ENCODE assay signal across 12 mouse cellular contexts in the genomic region with DNA sequence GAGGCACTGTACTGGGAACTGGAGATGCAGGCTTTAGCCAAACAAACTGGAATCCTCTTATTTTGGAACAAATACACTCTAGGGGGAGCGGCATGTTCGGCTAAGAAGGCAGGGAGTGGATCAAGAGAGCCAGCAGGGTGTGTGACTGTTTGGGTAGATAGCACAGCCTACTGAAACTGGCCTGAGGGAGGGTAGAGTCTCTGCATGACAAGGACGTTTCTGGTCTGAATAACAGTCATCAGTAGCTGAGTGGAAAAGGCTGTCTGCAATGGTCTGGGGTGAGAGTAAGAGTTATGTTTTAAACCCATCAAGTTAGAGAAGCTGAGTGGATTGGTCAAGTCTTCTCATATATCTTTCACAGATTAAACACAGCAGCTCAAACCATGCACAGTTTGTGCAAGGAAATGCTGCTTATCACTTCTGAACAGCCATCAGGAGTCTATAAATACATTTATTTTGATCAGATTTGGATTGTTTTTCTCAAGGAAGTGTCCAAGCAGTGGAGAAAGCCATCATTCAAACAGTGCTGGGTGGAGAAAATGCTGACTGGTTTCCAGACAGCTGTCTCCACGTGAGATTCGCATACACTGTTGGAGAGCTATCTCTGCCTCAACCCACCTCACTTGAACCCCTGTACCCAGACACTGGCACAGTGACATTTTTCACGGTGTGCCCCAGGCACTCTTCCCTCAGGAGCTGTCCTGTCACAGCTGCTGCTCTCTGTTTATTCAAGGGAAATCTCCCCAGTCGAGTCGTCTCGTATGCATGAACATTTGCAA. TPM values are rescaled to one million over a fixed set of nuclear protein-coding genes. Genes with fewer than 3 reads are reported as not detected.
DNase-seq lines count a peak whose midpoint lies in the region; ATAC-seq lines count a peak whose summit lies in the region.
"Had no signal": no experiment of that assay in that cellular context is flagged by ENCODE, and none has a peak within 500 bp of the region (broad histone marks: within the 10 kb centered on the region; RNA-seq: fewer than 3 reads in every experiment).

No protein-coding gene starts in this region.

- no peak for DNase-seq in heart, adult 11 months
- DNase-seq in spleen, adult 12 weeks (ENCODE audit: low spot score): no peak
- no peak for DNase-seq in thymus, postnatal 10 days (ENCODE audit: low spot score in 2 of 2)
- DNase-seq: lung, postnatal 4 days; right cerebral cortex, postnatal 4 days had no signal

- peak overlapping the region; percentile 55 for H3K27ac ChIP-seq in heart, embryonic 15.5 days
- H3K27ac ChIP-seq in intestine, embryonic 16.5 days (ENCODE audit: low read length): peak overlapping the region; percentile 52; the same call in 1 of the 2 replicates
- H3K27ac ChIP-seq in neural tube, embryonic 15.5 days (replicated peaks): no peak overlapping the region
- H3K27ac ChIP-seq: left cerebral cortex, adult 2 months had no signal

- no peak; the same call in 1 of the 2 replicates for ATAC-seq in heart, embryonic 15.5 days (replicated peaks; ENCODE audit: insufficient number of reproducible peaks, insufficient read depth, low FRiP score, low read depth)
- no peak for ATAC-seq in megakaryocyte, adult 5-6 weeks (ENCODE audit: poor library complexity, severe bottlenecking)
- ATAC-seq in intestine, embryonic 16.5 days: peak; percentile 45; the same call in 1 of the 2 replicates
- 0 out of 2 replicates have a peak, but pooled peaks have one; percentile 28 for ATAC-seq in neural tube, embryonic 15.5 days (ENCODE audit: low FRiP score)
- ATAC-seq: forebrain, embryonic 16.5 days had no signal

- H3K36me3 ChIP-seq in heart, embryonic 15.5 days: no peaks in the 10 kb centered on the region
- peaks cover 20% of the 10 kb centered on the region for H3K36me3 ChIP-seq in megakaryocyte, embryonic 14.5 days (replicated peaks; ENCODE audit: low read length)
- H3K36me3 ChIP-seq in intestine, embryonic 16.5 days (ENCODE audit: control insufficient read depth, insufficient read depth, low read length): no peaks in the 10 kb centered on the region
- H3K36me3 ChIP-seq in neural tube, embryonic 15.5 days: no peaks in the 10 kb centered on the region

- WGBS in heart, embryonic 15.5 days: 18% methylated on average over 9 of the region's 9 CpGs
- WGBS in intestine, embryonic 16.5 days: 26% methylated on average over 9 of the region's 9 CpGs
- 30% methylated on average over 9 of the region's 9 CpGs for WGBS in neural tube, embryonic 15.5 days

- no peak overlapping the region for H3K9ac ChIP-seq in heart, embryonic 15.5 days
- H3K9ac ChIP-seq in intestine, embryonic 16.5 days (ENCODE audit: low read depth, low read length): no peak overlapping the region
- H3K9ac ChIP-seq in neural tube, embryonic 15.5 days (replicated peaks): no peak overlapping the region

- no peak overlapping the region for H3K4me2 ChIP-seq in heart, embryonic 15.5 days
- H3K4me2 ChIP-seq in intestine, embryonic 16.5 days (ENCODE audit: low read depth, low read length): no peak overlapping the region
- no peak overlapping the region for H3K4me2 ChIP-seq in neural tube, embryonic 15.5 days

- H3K4me1 ChIP-seq in heart, embryonic 15.5 days (replicated peaks): peaks cover 32% of the 10 kb centered on the region
- H3K4me1 ChIP-seq in megakaryocyte, embryonic 14.5 days: peaks cover 81% of the 10 kb centered on the region
- peaks cover 9% of the 10 kb centered on the region for H3K4me1 ChIP-seq in intestine, embryonic 16.5 days (ENCODE audit: control insufficient read depth, insufficient read depth, low read length)
- H3K4me1 ChIP-seq in neural tube, embryonic 15.5 days: no peaks in the 10 kb centered on the region

- no peaks in the 10 kb centered on the region for H3K27me3 ChIP-seq in heart, embryonic 15.5 days
- H3K27me3 ChIP-seq in megakaryocyte, embryonic 14.5 days (replicated peaks): no peaks in the 10 kb centered on the region
- H3K27me3 ChIP-seq in intestine, embryonic 16.5 days (replicated peaks; ENCODE audit: control insufficient read depth, insufficient read depth, low read length): no peaks in the 10 kb centered on the region
- no peaks in the 10 kb centered on the region for H3K27me3 ChIP-seq in neural tube, embryonic 15.5 days (replicated peaks)

- H3K9me3 ChIP-seq in heart, embryonic 15.5 days (replicated peaks): no peaks in the 10 kb centered on the region
- no peaks in the 10 kb centered on the region for H3K9me3 ChIP-seq in megakaryocyte, embryonic 14.5 days
- no peaks in the 10 kb centered on the region for H3K9me3 ChIP-seq in intestine, embryonic 16.5 days (ENCODE audit: control insufficient read depth, low read length)
- no peaks in the 10 kb centered on the region for H3K9me3 ChIP-seq in neural tube, embryonic 15.5 days (replicated peaks)

- no peak overlapping the region for H3K4me3 ChIP-seq in heart, embryonic 15.5 days
- peak overlapping the region; percentile 87 for H3K4me3 ChIP-seq in megakaryocyte, embryonic 14.5 days (replicated peaks)
- H3K4me3 ChIP-seq in intestine, embryonic 16.5 days (ENCODE audit: low read length): no peak overlapping the region
- H3K4me3 ChIP-seq in neural tube, embryonic 15.5 days (replicated peaks): no peak overlapping the region
- H3K4me3 ChIP-seq: left cerebral cortex, adult 2 months had no signal

RNA-seq across cellular contexts. Expression of a gene that starts 12.9 kb away (rescaled TPM):
- 45.0 and 46.2 TPM in 2 replicates for polyA plus RNA-seq in heart, embryonic 15.5 days (2015; fragmentation: Nextera tagmentation; extraction: Ambion mirVana)
- polyA plus RNA-seq in megakaryocyte, embryonic 14.5 days (2012; ENCODE audit: insufficient read depth, low replicate concordance): 3.2 TPM in 1 of 2 replicates, not detected in the other
- total RNA-seq in megakaryocyte, adult 5-6 weeks (2015): not detected in 2 replicates
- not detected in 2 replicates for total RNA-seq in megakaryocyte, adult 5-6 weeks (2017)
- polyA plus RNA-seq in intestine, embryonic 16.5 days (2015; fragmentation: Nextera tagmentation; extraction: Ambion mirVana): 55.3 and 59.7 TPM in 2 replicates
- 48.3 and 50.2 TPM in 2 replicates for polyA plus RNA-seq in neural tube, embryonic 15.5 days (2015; fragmentation: Nextera tagmentation; extraction: Ambion mirVana)

Comparison
In these comparisons a context has a peak if more than half of its experiments do, and no peak if none do; other contexts are left out.
1. ATAC-seq: peak in intestine, embryonic 16.5 days (single experiment) and neural tube, embryonic 15.5 days (single experiment); none in heart, embryonic 15.5 days (single experiment) and megakaryocyte, adult 5-6 weeks (single experiment).
2. RNA of a gene that starts 12.9 kb away (polyA plus RNA-seq): 55.3 to 59.7 TPM in intestine, embryonic 16.5 days, 48.3 to 50.2 TPM in neural tube, embryonic 15.5 days and 45.0 to 46.2 TPM in heart, embryonic 15.5 days; 3.2 TPM in megakaryocyte, embryonic 14.5 days; every median in the first group is over 10 times any median in the second.